Mouse (Mus musculus): ENCODE measurements around the gene Slc37a3. TPM values are rescaled to one million over a fixed set of nuclear protein-coding genes. Genes with fewer than 3 reads are reported as not detected.
A peak's percentile ranks its signal among the peaks of the same experiment; 100 is the strongest.
"Not testable (repeated sequence)": the region's sequence is repeated elsewhere in the genome, so short reads cannot be mapped to it uniquely, and the experiment has no call there.

Gene Slc37a3
- polyA plus RNA-seq, 1 experiment from 2014 or later: 24.4 TPM

DNA sequence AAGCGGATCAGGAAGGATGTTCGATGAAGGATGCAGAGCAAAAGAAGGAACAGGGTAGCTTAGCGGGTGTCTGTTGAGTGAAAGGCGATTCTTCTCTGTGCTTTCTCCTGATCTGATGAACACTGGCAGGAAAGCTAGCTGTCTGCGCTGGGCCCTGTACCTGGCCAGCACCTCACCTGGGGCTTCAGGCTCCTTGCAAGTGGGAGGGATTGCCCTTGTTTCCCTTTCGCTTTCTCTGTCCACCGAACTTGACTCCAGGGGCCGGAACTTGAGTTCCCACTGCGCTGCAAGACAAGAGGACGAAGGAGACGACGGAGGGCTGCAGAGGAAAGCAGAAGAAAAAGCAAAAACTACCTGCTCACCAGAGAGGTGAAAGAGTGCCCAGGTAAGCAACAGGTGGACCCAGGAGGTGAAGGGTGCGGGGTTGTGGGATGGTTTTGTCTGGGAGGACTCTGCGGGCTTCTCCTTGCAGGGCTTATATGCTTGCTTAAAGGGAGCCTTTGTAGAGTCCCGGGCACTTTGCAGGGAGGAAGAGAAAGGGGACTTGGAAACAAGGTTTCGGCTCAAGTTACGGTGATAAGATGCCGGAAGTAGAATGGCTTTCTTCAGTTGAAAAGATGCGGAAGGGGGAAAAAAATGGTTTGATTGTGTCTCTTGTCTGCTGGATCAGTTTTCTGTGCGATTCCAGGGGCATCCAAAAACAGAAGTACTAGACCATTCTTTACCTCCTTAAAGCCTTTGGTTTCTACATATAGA, 3.8 kb upstream of the Slc37a3 start, which contains the start of gene Rab19:
Gene Rab19, plus strand, starts transcription at position 51 of the 756 bp plus-strand sequence.
- Histone ChIP-seq H3K9me3 (ENCODE audit: low read length) (no peaks in the 10 kb centered on the region), H3K27ac (ENCODE audit: low read length) (peak within 1 kb of the TSS; percentile 83), H3K36me3 (ENCODE audit: insufficient read depth, low read length) (no peaks in the 10 kb centered on the region), H3K4me1 (ENCODE audit: insufficient read depth, low read depth, low read length) (peaks cover 7% of the 10 kb centered on the region; the same call in 1 of the 2 replicates), H3K27me3 (replicated peaks; ENCODE audit: insufficient read depth, low read length) (no peaks in the 10 kb centered on the region), H3K9ac (replicated peaks; ENCODE audit: low read depth) (peak within 1 kb of the TSS; percentile 50), H3K4me2 (replicated peaks; ENCODE audit: low read depth, low read length) (peak within 1 kb of the TSS; percentile 86), H3K4me3 (ENCODE audit: low read depth, low read length) (peak within 1 kb of the TSS; percentile 57)
- no peak for TF ChIP-seq CTCF (IDR thresholded peaks at IDR 0.05)
- ATAC-seq: peak; percentile 59
- DNase-seq (ENCODE audit: low spot score): peak; percentile 86
- 4% methylated on average over 20 of the region's 20 CpGs for WGBS

DNA sequence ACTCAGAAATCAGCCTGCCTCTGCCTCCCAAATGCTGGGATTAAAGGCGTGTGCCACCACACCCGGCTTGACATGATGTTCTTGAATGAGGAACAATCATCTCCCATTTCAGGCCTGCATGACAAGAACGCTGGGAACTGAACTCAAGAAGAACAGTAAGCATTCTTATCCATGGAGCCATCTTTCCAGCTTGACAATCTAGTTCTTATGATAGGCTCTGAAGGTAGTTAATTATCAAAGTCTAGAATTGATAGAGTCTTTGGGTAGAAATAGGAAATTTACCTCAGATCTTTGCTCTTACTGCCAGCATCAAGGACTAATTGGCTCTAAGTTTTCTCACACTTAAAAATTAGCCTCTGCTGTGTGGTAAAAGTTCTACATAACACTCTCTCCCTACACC, 2.8 kb upstream of the Slc37a3 start:
- no peak overlapping the region for H3K4me3 ChIP-seq (ENCODE audit: low read depth, low read length)
- 88% methylated on average over 3 of the region's 3 CpGs for WGBS
- no peaks in the 10 kb centered on the region for H3K27me3 ChIP-seq (replicated peaks; ENCODE audit: insufficient read depth, low read length)
- H3K4me1 ChIP-seq (ENCODE audit: insufficient read depth, low read depth, low read length): peaks cover 7% of the 10 kb centered on the region; the same call in 1 of the 2 replicates
- DNase-seq (ENCODE audit: low spot score) (no peak), ATAC-seq (no peak)
- H3K9me3 ChIP-seq (ENCODE audit: low read length): no peaks in the 10 kb centered on the region
- H3K36me3 ChIP-seq (ENCODE audit: insufficient read depth, low read length): no peaks in the 10 kb centered on the region
- TF ChIP-seq EP300 (IDR thresholded peaks at IDR 0.05) (no peak), CTCF (IDR thresholded peaks at IDR 0.05) (no peak)
- H3K9ac ChIP-seq (replicated peaks; ENCODE audit: low read depth): no peak overlapping the region
- H3K4me2 ChIP-seq (replicated peaks; ENCODE audit: low read depth, low read length): no peak overlapping the region
- no peak overlapping the region for H3K27ac ChIP-seq (ENCODE audit: low read length)

DNA sequence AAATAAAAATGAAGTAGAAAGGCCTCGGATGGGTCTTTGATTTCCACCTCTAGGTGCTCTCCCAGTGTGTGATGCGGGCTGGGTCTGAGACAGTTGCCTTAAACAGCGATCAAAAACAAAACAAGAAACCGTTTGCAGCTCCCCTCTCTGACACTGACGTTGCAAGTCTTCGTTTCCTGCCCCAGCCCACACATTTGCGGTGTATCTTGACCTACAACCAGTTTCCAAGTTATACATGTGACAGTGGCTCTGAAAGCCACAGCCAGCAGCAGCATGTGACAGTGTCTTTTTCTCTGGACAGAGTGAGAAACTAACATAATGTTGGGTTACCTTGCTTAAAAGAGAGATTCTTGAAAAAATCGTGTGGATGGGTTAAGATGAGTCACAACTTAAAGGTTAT, 2.3 kb upstream of the Slc37a3 start:
- peak; percentile 20 for DNase-seq (ENCODE audit: low spot score)
- TF ChIP-seq EP300 (IDR thresholded peaks at IDR 0.05): no peak
- TF ChIP-seq CTCF (IDR thresholded peaks at IDR 0.05): no peak
- ATAC-seq: no peak
- H3K4me2 ChIP-seq (replicated peaks; ENCODE audit: low read depth, low read length): no peak overlapping the region
- H3K4me3 ChIP-seq (ENCODE audit: low read depth, low read length): no peak overlapping the region
- 70% methylated on average over 8 of the region's 8 CpGs for WGBS
- no peaks in the 10 kb centered on the region for H3K36me3 ChIP-seq (ENCODE audit: insufficient read depth, low read length)
- H3K9ac ChIP-seq (replicated peaks; ENCODE audit: low read depth): no peak overlapping the region
- peaks cover 7% of the 10 kb centered on the region; the same call in 1 of the 2 replicates for H3K4me1 ChIP-seq (ENCODE audit: insufficient read depth, low read depth, low read length)
- H3K27ac ChIP-seq (ENCODE audit: low read length): no peak overlapping the region
- H3K27me3 ChIP-seq (replicated peaks; ENCODE audit: insufficient read depth, low read length): no peaks in the 10 kb centered on the region
- no peaks in the 10 kb centered on the region for H3K9me3 ChIP-seq (ENCODE audit: low read length)

DNA sequence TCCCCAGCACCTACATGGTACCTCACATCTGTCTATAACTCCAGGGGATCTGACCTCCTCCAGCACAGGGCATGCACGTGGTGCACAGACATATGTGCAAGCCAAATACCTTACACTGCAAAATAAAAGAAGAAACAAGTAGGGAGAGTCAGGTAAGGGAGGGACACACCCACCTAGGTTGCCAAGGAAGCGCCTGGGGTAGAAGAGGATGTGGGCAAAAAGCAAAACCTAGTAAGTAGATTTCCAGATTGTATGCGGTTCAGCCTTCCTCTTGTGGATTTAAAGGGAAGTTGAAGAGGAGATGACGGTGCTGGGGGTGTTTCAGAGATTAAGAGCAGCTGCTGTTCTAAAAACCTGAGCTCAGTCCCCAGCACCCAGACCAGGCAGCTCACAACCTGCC, 1.7 kb upstream of the Slc37a3 start:
- Histone ChIP-seq H3K4me2 (replicated peaks; ENCODE audit: low read depth, low read length) (no peak overlapping the region), H3K27ac (ENCODE audit: low read length) (no peak overlapping the region), H3K4me1 (ENCODE audit: insufficient read depth, low read depth, low read length) (peaks cover 7% of the 10 kb centered on the region; the same call in 1 of the 2 replicates), H3K27me3 (replicated peaks; ENCODE audit: insufficient read depth, low read length) (no peaks in the 10 kb centered on the region), H3K9me3 (ENCODE audit: low read length) (no peaks in the 10 kb centered on the region), H3K9ac (replicated peaks; ENCODE audit: low read depth) (no peak overlapping the region), H3K4me3 (ENCODE audit: low read depth, low read length) (no peak overlapping the region), H3K36me3 (ENCODE audit: insufficient read depth, low read length) (no peaks in the 10 kb centered on the region)
- ATAC-seq (no peak), DNase-seq (ENCODE audit: low spot score) (peak; percentile 62)
- TF ChIP-seq EP300 (IDR thresholded peaks at IDR 0.05): no peak
- no peak for TF ChIP-seq CTCF (IDR thresholded peaks at IDR 0.05)
- WGBS: 43% methylated on average over 4 of the region's 4 CpGs

DNA sequence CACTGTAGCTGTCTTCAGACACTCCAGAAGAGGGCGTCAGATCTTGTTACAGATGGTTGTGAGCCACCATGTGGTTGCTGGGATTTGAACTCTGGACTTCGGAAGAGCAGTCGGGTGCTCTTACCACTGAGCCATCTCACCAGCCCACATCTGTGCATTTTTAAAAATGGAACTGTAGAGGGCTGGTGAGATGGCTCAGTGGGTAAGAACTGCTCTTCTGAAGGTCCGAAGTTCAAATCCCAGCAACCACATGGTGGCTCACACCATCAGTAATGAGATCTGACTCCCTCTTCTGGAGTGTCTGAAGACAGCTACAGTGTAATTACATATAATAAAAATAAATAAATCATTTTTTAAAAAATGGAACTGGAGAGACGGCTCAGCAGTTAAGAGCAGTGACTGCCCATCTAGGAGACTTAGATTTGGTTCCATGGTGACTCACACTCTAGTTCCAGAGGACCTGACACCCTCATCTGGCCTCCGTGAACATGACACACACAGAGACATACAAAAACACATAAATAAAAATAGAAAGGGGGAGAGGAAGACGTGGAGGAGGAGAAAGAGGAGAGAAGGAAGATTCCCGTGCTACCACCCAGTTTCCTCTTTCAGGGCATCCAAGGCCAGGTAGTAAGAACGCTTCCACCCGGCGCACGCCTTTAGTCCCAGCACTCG, 823 bp upstream of the Slc37a3 start:
- WGBS: 76% methylated on average over 13 of the region's 13 CpGs
- ATAC-seq; H3K9ac ChIP-seq (replicated peaks; ENCODE audit: low read depth); H3K36me3 ChIP-seq (ENCODE audit: insufficient read depth, low read length); H3K27me3 ChIP-seq (replicated peaks; ENCODE audit: insufficient read depth, low read length); H3K4me3 ChIP-seq (ENCODE audit: low read depth, low read length); H3K27ac ChIP-seq (ENCODE audit: low read length); H3K4me2 ChIP-seq (replicated peaks; ENCODE audit: low read depth, low read length); DNase-seq (ENCODE audit: low spot score); H3K9me3 ChIP-seq (ENCODE audit: low read length); H3K4me1 ChIP-seq (ENCODE audit: insufficient read depth, low read depth, low read length): not testable (repeated sequence)

DNA sequence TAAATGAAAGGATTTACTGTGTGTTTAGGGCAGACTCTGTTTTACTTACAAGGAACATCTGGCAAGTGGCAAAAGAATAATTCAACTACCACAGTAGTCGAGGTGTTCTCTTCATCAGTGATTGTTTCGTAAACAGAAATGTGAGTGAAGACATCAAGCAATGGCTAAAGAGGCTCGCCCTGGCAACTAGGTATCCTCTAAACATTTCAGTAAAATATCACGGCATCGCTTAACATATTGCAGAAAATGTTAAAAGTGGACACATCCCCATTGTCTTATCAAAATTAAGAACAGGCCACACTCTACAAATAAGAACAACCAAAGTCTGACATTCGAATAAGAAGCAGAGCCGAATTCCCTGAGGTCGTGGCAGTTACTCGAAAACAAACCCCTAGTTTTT, 700 bp downstream of the Slc37a3 start:
- no peaks in the 10 kb centered on the region for H3K9me3 ChIP-seq (ENCODE audit: low read length)
- H3K9ac ChIP-seq (replicated peaks; ENCODE audit: low read depth): peak overlapping the region; percentile 72
- no peaks in the 10 kb centered on the region for H3K27me3 ChIP-seq (replicated peaks; ENCODE audit: insufficient read depth, low read length)
- DNase-seq (ENCODE audit: low spot score): no peak
- TF ChIP-seq CTCF (IDR thresholded peaks at IDR 0.05) (no peak), EP300 (IDR thresholded peaks at IDR 0.05) (no peak)
- H3K4me3 ChIP-seq (ENCODE audit: low read depth, low read length): peak overlapping the region; percentile 82
- ATAC-seq: no peak
- no peaks in the 10 kb centered on the region for H3K36me3 ChIP-seq (ENCODE audit: insufficient read depth, low read length)
- H3K27ac ChIP-seq (ENCODE audit: low read length): no peak overlapping the region
- H3K4me2 ChIP-seq (replicated peaks; ENCODE audit: low read depth, low read length): peak overlapping the region; percentile 91
- 13% methylated on average over 9 of the region's 9 CpGs for WGBS
- H3K4me1 ChIP-seq (ENCODE audit: insufficient read depth, low read depth, low read length): peaks cover 10% of the 10 kb centered on the region; the same call in 1 of the 2 replicates

All from lung, postnatal 0 days (tissue).